Mouse (Mus musculus) liver, embryonic 14.5 days (tissue): ENCODE data around the gene Mlip. TPM values are rescaled to one million over a fixed set of nuclear protein-coding genes. Genes with fewer than 3 reads are reported as not detected.

Experiments used
- ATAC-seq: fragments of 200-750 bp; cut with Nextera tagmentation; 2 replicates; pipeline ENCODE4 v1.8.0; 2017; ENCODE audit warnings: moderate number of reproducible peaks, mild to moderate bottlenecking, moderate library complexity; ENCODE audit not compliant: insufficient read depth
- DNase-seq, 3 experiments: peaks; one replicate each; pipeline ENCODE4 v3.0.0-alpha.2; 2012 to 2013; ENCODE audit warnings: low read depth in 3 of 3, low spot score in 3 of 3
- H3K27ac ChIP-seq: fragments of 300-500 bp; sonication (generic); 2 replicates; pipeline ENCODE4 v1.5.1; 2014; ENCODE audit warnings: moderate library complexity, mild to moderate bottlenecking, control low read depth, inconsistent platforms
- H3K27me3 ChIP-seq: fragments of 300-500 bp; sonication (generic); 2 replicates; pipeline ENCODE4 v1.6.1; 2014; ENCODE audit warnings: mild to moderate bottlenecking, low read length, moderate library complexity; ENCODE audit not compliant: control insufficient read depth, insufficient read depth
- H3K36me3 ChIP-seq: fragments of 300-500 bp; sonication (generic); replicated peaks from 2 replicates; pipeline ENCODE4 v1.6.1; 2014; ENCODE audit warnings: low read depth; ENCODE audit not compliant: control insufficient read depth, insufficient read depth
- H3K4me1 ChIP-seq, 2 experiments: fragments of 200-500 bp in 1 of 2; fragments of 300-500 bp in 1 of 2; sonication (generic) in 1 of 2; replicated peaks; 2 replicates each; pipeline ENCODE4 v1.6.1; 2012 to 2014; ENCODE audit warnings: antibody characterized with exemption in 1 of 2, inconsistent platforms in 1 of 2, low read length in 1 of 2; ENCODE audit not compliant: control insufficient read depth in 2 of 2, insufficient read depth in 2 of 2
- H3K4me2 ChIP-seq: fragments of 300-500 bp; sonication (generic); 2 replicates; pipeline ENCODE4 v1.6.1; 2014; ENCODE audit warnings: low read depth, mild to moderate bottlenecking, control low read depth, moderate library complexity
- H3K4me3 ChIP-seq, 2 experiments: fragments of 200-500 bp in 1 of 2; fragments of 300-500 bp in 1 of 2; sonication (generic) in 1 of 2; 2 replicates each; pipeline ENCODE4 v1.5.1; 2012 to 2014; ENCODE audit warnings: low read depth in 2 of 2, low read length in 2 of 2, mild to moderate bottlenecking in 2 of 2, control low read depth in 1 of 2, inconsistent platforms in 1 of 2, moderate library complexity in 1 of 2; ENCODE audit not compliant: insufficient read depth in 1 of 2
- H3K9ac ChIP-seq: fragments of 300-500 bp; sonication (generic); replicated peaks from 2 replicates; pipeline ENCODE4 v1.6.1; 2014; ENCODE audit warnings: mild to moderate bottlenecking, control low read depth, moderate library complexity
- H3K9me3 ChIP-seq: fragments of 300-500 bp; sonication (generic); 2 replicates; pipeline ENCODE4 v1.6.1; 2016; ENCODE audit warnings: low read length, mixed read lengths; ENCODE audit not compliant: control insufficient read depth
- CTCF ChIP-seq: IDR thresholded peaks from 2 replicates; pipeline ENCODE4 v1.5.1; 2016; ENCODE audit warnings: antibody characterized with exemption, low read depth, control low read depth
- EP300 ChIP-seq: IDR thresholded peaks from 2 replicates; pipeline ENCODE4 v1.6.1; 2016; ENCODE audit warnings: antibody characterized with exemption, low read depth
- WGBS: fragments of 180-500 bp; shearing (Covaris S2); extraction: QIAGEN DNeasy Blood & Tissue Kit; methylation state at CpG from one replicate; pipeline ENCODE4 v1.1.7; 2014; ENCODE audit not compliant: insufficient replicate concordance; 5-methylcytosine and 5-hydroxymethylcytosine counted together
- polyA plus RNA-seq, 2 experiments: library from polyadenylated mRNA; depleted of rRNA in 1 of 2; stranded (reverse) in 1 of 2; unstranded in 1 of 2; fragments of >200 nt; fragmentation: Nextera tagmentation in 1 of 2; extraction: Ambion mirVana in 1 of 2; gene quantifications; 2 replicates each; pipeline versions ENCODE4 v1.2.1 to v1.2.3; 2012 to 2014

The Mlip gene
- polyA plus RNA-seq, 2 experiments, result not detected

DNA sequence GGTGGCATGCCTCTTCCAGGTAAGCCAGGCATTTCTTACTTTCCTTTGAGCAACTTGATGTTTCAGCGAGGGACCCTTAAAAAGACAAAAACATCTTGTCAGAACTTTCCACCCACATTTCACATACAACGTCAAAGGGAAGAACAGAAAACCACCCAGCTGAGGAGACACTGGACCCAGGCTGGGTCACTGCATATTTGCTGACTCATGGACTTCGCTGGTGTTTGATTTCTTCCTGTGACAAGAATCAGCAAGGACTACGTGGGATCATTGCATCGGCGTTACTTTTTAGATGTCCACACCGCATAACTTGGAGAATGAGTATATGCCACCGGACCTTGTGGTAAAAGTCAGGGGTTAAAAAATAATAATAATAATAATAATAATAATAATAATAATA lies 36.2 kb upstream of the Mlip start:
- H3K27ac ChIP-seq, result no peak overlapping the region
- H3K9me3 ChIP-seq, result no peaks in the 10 kb centered on the region
- no peak overlapping the region for H3K9ac ChIP-seq
- no peaks in the 10 kb centered on the region for H3K27me3 ChIP-seq
- no peak for DNase-seq
- H3K4me3 ChIP-seq, result no peak overlapping the region
- no peaks in the 10 kb centered on the region for H3K36me3 ChIP-seq
- no peak overlapping the region for H3K4me2 ChIP-seq
- no peak for ATAC-seq
- TF ChIP-seq CTCF, result no peak
- TF ChIP-seq EP300, result no peak
- H3K4me1 ChIP-seq, result no peaks in the 10 kb centered on the region
- 54% methylated on average over 8 of the region's 8 CpGs for WGBS

DNA sequence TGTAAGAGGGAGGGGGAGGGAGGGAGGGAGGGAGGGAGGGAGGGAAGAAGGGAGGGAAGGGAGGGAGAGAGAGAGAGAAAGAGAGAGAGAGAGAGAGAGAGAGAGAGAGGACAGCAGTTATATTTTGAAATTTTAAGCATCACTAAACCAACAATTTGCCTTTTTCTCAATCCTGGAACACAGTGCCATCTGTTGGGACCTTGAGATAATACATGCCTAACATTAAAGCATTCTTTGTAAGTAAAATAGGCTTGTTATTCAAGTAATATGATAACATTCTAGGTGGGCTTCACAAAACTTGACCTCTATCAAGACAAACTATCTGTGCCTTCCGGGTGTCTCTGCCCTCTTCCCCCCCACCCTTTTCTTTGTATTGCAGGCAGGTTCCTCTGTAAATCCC lies 34.0 kb upstream of the Mlip start:
- no peak overlapping the region for H3K9ac ChIP-seq
- DNase-seq, result no peak
- no peak overlapping the region for H3K27ac ChIP-seq
- H3K27me3 ChIP-seq, result no peaks in the 10 kb centered on the region
- no peak overlapping the region for H3K4me2 ChIP-seq
- H3K36me3 ChIP-seq, result no peaks in the 10 kb centered on the region
- H3K9me3 ChIP-seq, result no peaks in the 10 kb centered on the region
- TF ChIP-seq CTCF, result peak; percentile 20; the same call in 1 of the 2 replicates
- TF ChIP-seq EP300, result no peak
- H3K4me1 ChIP-seq, result no peaks in the 10 kb centered on the region
- H3K4me3 ChIP-seq, result no peak overlapping the region
- 13% methylated on average over 1 of the region's 1 CpGs for WGBS
- ATAC-seq, result no peak

DNA sequence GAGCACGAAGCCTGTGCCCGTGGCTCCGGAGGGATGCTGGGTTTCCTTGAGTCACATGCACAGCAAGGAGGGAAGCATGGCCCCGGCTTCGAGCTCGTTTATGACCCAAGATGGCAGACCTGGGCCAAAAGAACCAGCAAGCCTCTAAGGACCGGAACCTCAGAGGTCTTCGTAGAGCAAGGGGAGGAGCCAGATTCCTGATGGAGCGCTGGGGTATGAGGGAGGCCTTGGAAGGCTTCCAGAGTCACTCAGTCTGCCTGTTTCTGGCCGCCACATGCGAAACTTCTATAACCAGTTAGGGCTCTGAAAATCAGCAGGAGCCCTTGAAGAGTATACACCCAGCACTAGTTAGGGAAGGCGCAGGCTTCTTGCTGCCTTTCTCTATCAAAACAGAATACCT lies 32.8 kb upstream of the Mlip start:
- Histone ChIP-seq H3K4me2 (no peak overlapping the region), H3K9me3 (no peaks in the 10 kb centered on the region), H3K4me3 (no peak overlapping the region), H3K27me3 (no peaks in the 10 kb centered on the region), H3K9ac (no peak overlapping the region), H3K4me1 (no peaks in the 10 kb centered on the region), H3K36me3 (no peaks in the 10 kb centered on the region), H3K27ac (no peak overlapping the region)
- DNase-seq, result no peak
- no peak for ATAC-seq
- no peak for TF ChIP-seq CTCF
- no peak for TF ChIP-seq EP300
- 76% methylated on average over 12 of the region's 12 CpGs for WGBS

DNA sequence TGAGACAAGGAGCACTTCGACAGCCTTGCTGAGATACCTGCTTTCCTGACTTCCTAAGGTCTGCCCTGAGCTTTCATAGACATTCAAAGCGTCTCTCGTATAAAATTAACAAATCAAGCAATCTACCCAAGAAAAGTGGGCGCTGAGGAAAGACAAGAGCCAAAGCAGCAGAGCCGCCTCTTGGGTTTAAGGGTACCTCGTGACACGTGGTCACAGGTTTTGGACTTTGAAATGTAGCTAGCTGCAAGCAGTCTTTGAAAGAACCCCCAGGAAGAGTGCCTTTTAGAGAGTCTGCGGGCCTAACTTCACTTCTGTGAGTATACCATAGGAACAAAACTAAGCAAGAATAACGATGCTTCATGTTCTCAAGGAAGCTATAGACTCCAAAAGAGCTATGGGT lies 31.9 kb upstream of the Mlip start:
- Histone ChIP-seq H3K4me3 (no peak overlapping the region), H3K27me3 (no peaks in the 10 kb centered on the region), H3K4me1 (no peaks in the 10 kb centered on the region), H3K9me3 (no peaks in the 10 kb centered on the region), H3K36me3 (no peaks in the 10 kb centered on the region), H3K27ac (no peak overlapping the region), H3K4me2 (no peak overlapping the region), H3K9ac (no peak overlapping the region)
- no peak for DNase-seq
- no peak for ATAC-seq
- WGBS, result 62% methylated on average over 9 of the region's 9 CpGs
- TF ChIP-seq CTCF, result no peak
- TF ChIP-seq EP300, result no peak

DNA sequence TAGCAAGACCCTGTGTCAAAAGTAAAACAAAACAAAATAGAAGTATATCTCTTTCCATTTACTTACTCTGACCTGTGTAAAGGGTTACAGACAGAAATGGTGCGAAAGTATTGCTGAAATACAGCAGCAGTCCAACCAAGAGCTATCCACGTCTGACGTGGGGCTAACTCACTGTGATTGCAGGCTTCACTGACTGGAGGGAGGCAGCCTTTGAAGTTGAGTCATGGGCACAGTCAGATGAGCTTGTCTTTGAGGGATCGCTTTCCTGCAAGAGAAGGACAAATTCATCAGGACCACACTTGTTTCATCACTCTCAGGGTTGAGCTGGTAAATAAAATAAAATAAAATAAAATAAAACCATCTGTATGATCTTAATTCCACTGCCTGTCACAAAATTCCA lies 31.2 kb upstream of the Mlip start:
- H3K4me2 ChIP-seq, result no peak overlapping the region
- no peaks in the 10 kb centered on the region for H3K36me3 ChIP-seq
- H3K9ac ChIP-seq, result no peak overlapping the region
- H3K27ac ChIP-seq, result no peak overlapping the region
- H3K4me3 ChIP-seq, result no peak overlapping the region
- WGBS, result 51% methylated on average over 4 of the region's 4 CpGs
- no peak for ATAC-seq
- H3K27me3 ChIP-seq, result no peaks in the 10 kb centered on the region
- H3K4me1 ChIP-seq, result no peaks in the 10 kb centered on the region
- no peaks in the 10 kb centered on the region for H3K9me3 ChIP-seq
- DNase-seq, result no peak
- TF ChIP-seq CTCF (no peak), EP300 (no peak)

DNA sequence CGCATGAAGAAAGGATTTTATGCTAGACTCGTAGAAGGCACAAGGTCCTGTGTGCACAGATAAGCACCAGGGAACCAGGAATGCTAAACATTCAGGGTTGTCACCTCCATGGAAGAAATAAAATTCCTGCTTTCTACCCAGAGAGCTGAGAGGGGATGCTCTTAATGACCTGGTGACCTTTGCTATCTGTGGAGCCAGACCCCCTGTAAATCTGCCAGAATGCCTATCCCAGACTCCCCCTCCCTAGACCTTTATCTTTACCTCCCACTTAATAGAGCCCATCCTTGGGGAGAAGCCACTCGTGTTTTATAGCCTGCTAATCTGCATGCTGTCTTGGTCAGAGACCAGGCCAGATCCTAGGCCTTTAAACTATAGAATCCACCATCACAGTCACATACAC lies 29.7 kb upstream of the Mlip start:
- Histone ChIP-seq H3K4me3 (no peak overlapping the region), H3K9me3 (no peaks in the 10 kb centered on the region), H3K9ac (no peak overlapping the region), H3K4me2 (no peak overlapping the region), H3K27me3 (no peaks in the 10 kb centered on the region), H3K36me3 (no peaks in the 10 kb centered on the region), H3K4me1 (no peaks in the 10 kb centered on the region), H3K27ac (no peak overlapping the region)
- DNase-seq, result no peak
- TF ChIP-seq EP300 (no peak), CTCF (no peak)
- 45% methylated on average over 3 of the region's 3 CpGs for WGBS
- ATAC-seq, result no peak
